Mouse (Mus musculus): ENCODE results near the gene Tmem259. TPM values are rescaled to one million over a fixed set of nuclear protein-coding genes. Genes with fewer than 3 reads are reported as not detected.

Tmem259 gene
- polyA plus RNA-seq, 1 experiment = 102 TPM

GRCm38 (mm10) chr10:79979401-79980155 lies 4.6 kb downstream of the Tmem259 start:
- no peaks in the 10 kb centered on the region for H3K27me3 ChIP-seq (ENCODE audit: control insufficient read depth, insufficient read depth, insufficient read length)
- peaks cover 42% of the 10 kb centered on the region for H3K36me3 ChIP-seq (ENCODE audit: control insufficient read depth, insufficient read depth)
- H3K79me3 ChIP-seq (ENCODE audit: low read depth) = peaks cover 38% of the 10 kb centered on the region
- TF ChIP-seq MYOG (IDR thresholded peaks at IDR 0.05; ENCODE audit: control insufficient read depth, extremely low read depth, insufficient read length) = no peak
- TF ChIP-seq USF1 (IDR thresholded peaks at IDR 0.05; ENCODE audit: low read depth) = no peak
- no peak for TF ChIP-seq MAX (IDR thresholded peaks at IDR 0.05)
- TF ChIP-seq MYOD1 (IDR thresholded peaks at IDR 0.05; ENCODE audit: control insufficient read depth, insufficient read length, low read depth) = no peak
- TF ChIP-seq CTCF (IDR thresholded peaks at IDR 0.05; ENCODE audit: control insufficient read depth, insufficient read depth, insufficient read length) = no peak
- TF ChIP-seq FOSL1 (IDR thresholded peaks at IDR 0.05; ENCODE audit: insufficient read depth, low read length, poor library complexity, severe bottlenecking) = no peak
- no peak for TF ChIP-seq CEBPB (IDR thresholded peaks at IDR 0.05; ENCODE audit: low read depth)
- H3K4me3 ChIP-seq (ENCODE audit: insufficient read depth, poor library complexity, severe bottlenecking) = no peak overlapping the region
- no peak overlapping the region for H3ac ChIP-seq (ENCODE audit: control insufficient read depth, insufficient read length, low read depth)
- H3K79me2 ChIP-seq (ENCODE audit: control insufficient read depth, insufficient read depth) = peaks cover 52% of the 10 kb centered on the region

GRCm38 (mm10) chr10:79978061-79978460 lies 6.1 kb downstream of the Tmem259 start:
- Histone ChIP-seq H3ac (ENCODE audit: control insufficient read depth, insufficient read length, low read depth) (no peak overlapping the region), H3K27me3 (ENCODE audit: control insufficient read depth, insufficient read depth, insufficient read length) (no peaks in the 10 kb centered on the region), H3K4me3 (ENCODE audit: insufficient read depth, poor library complexity, severe bottlenecking) (no peak overlapping the region), H3K36me3 (ENCODE audit: control insufficient read depth, insufficient read depth) (peaks cover 42% of the 10 kb centered on the region), H3K79me2 (ENCODE audit: control insufficient read depth, insufficient read depth) (peaks cover 43% of the 10 kb centered on the region), H3K79me3 (ENCODE audit: low read depth) (peaks cover 30% of the 10 kb centered on the region)
- no peak for TF ChIP-seq CEBPB (IDR thresholded peaks at IDR 0.05; ENCODE audit: low read depth)
- no peak for TF ChIP-seq USF1 (IDR thresholded peaks at IDR 0.05; ENCODE audit: low read depth)
- no peak for TF ChIP-seq MAX (IDR thresholded peaks at IDR 0.05)
- TF ChIP-seq FOSL1 (IDR thresholded peaks at IDR 0.05; ENCODE audit: insufficient read depth, low read length, poor library complexity, severe bottlenecking) = no peak
- no peak for TF ChIP-seq MYOG (IDR thresholded peaks at IDR 0.05; ENCODE audit: control insufficient read depth, extremely low read depth, insufficient read length)
- TF ChIP-seq MYOD1 (IDR thresholded peaks at IDR 0.05; ENCODE audit: control insufficient read depth, insufficient read length, low read depth) = no peak
- no peak for TF ChIP-seq CTCF (IDR thresholded peaks at IDR 0.05; ENCODE audit: control insufficient read depth, insufficient read depth, insufficient read length)

GRCm38 (mm10) chr10:79977324-79977723 lies 6.8 kb downstream of the Tmem259 start:
- peaks cover 42% of the 10 kb centered on the region for H3K36me3 ChIP-seq (ENCODE audit: control insufficient read depth, insufficient read depth)
- TF ChIP-seq MYOD1 (IDR thresholded peaks at IDR 0.05; ENCODE audit: control insufficient read depth, insufficient read length, low read depth) (no peak), CEBPB (IDR thresholded peaks at IDR 0.05; ENCODE audit: low read depth) (no peak), CTCF (IDR thresholded peaks at IDR 0.05; ENCODE audit: control insufficient read depth, insufficient read depth, insufficient read length) (no peak), FOSL1 (IDR thresholded peaks at IDR 0.05; ENCODE audit: insufficient read depth, low read length, poor library complexity, severe bottlenecking) (no peak), USF1 (IDR thresholded peaks at IDR 0.05; ENCODE audit: low read depth) (no peak), MYOG (IDR thresholded peaks at IDR 0.05; ENCODE audit: control insufficient read depth, extremely low read depth, insufficient read length) (no peak), MAX (IDR thresholded peaks at IDR 0.05) (no peak)
- H3K27me3 ChIP-seq (ENCODE audit: control insufficient read depth, insufficient read depth, insufficient read length) = no peaks in the 10 kb centered on the region
- peaks cover 35% of the 10 kb centered on the region for H3K79me2 ChIP-seq (ENCODE audit: control insufficient read depth, insufficient read depth)
- no peak overlapping the region for H3ac ChIP-seq (ENCODE audit: control insufficient read depth, insufficient read length, low read depth)
- H3K4me3 ChIP-seq (ENCODE audit: insufficient read depth, poor library complexity, severe bottlenecking) = no peak overlapping the region
- peaks cover 23% of the 10 kb centered on the region for H3K79me3 ChIP-seq (ENCODE audit: low read depth)

- no peak for TF ChIP-seq CEBPB (IDR thresholded peaks at IDR 0.05; ENCODE audit: low read depth)
- no peak for TF ChIP-seq CTCF (IDR thresholded peaks at IDR 0.05; ENCODE audit: control insufficient read depth, insufficient read depth, insufficient read length)
- TF ChIP-seq MAX (IDR thresholded peaks at IDR 0.05) = no peak
- no peak for TF ChIP-seq MYOG (IDR thresholded peaks at IDR 0.05; ENCODE audit: control insufficient read depth, extremely low read depth, insufficient read length)
- TF ChIP-seq MYOD1 (IDR thresholded peaks at IDR 0.05; ENCODE audit: control insufficient read depth, insufficient read length, low read depth) = no peak
- TF ChIP-seq USF1 (IDR thresholded peaks at IDR 0.05; ENCODE audit: low read depth) = no peak
- TF ChIP-seq FOSL1 (IDR thresholded peaks at IDR 0.05; ENCODE audit: insufficient read depth, low read length, poor library complexity, severe bottlenecking) = no peak
- Histone ChIP-seq H3K27me3 (ENCODE audit: control insufficient read depth, insufficient read depth, insufficient read length) (no peaks in the 10 kb centered on the region), H3K79me3 (ENCODE audit: low read depth) (peaks cover 18% of the 10 kb centered on the region), H3K36me3 (ENCODE audit: control insufficient read depth, insufficient read depth) (peaks cover 42% of the 10 kb centered on the region), H3K4me3 (ENCODE audit: insufficient read depth, poor library complexity, severe bottlenecking) (no peak overlapping the region), H3K79me2 (ENCODE audit: control insufficient read depth, insufficient read depth) (peaks cover 29% of the 10 kb centered on the region), H3ac (ENCODE audit: control insufficient read depth, insufficient read length, low read depth) (no peak overlapping the region)
Observed at GRCm38 (mm10) chr10:79976722-79977107, 7.4 kb downstream of the Tmem259 start.

- Histone ChIP-seq H3ac (ENCODE audit: control insufficient read depth, insufficient read length, low read depth) (no peak overlapping the region), H3K4me3 (ENCODE audit: insufficient read depth, poor library complexity, severe bottlenecking) (no peak overlapping the region), H3K36me3 (ENCODE audit: control insufficient read depth, insufficient read depth) (peaks cover 42% of the 10 kb centered on the region), H3K27me3 (ENCODE audit: control insufficient read depth, insufficient read depth, insufficient read length) (no peaks in the 10 kb centered on the region), H3K79me3 (ENCODE audit: low read depth) (peaks cover 13% of the 10 kb centered on the region), H3K79me2 (ENCODE audit: control insufficient read depth, insufficient read depth) (peaks cover 24% of the 10 kb centered on the region)
- TF ChIP-seq CEBPB (IDR thresholded peaks at IDR 0.05; ENCODE audit: low read depth) (no peak), MYOD1 (IDR thresholded peaks at IDR 0.05; ENCODE audit: control insufficient read depth, insufficient read length, low read depth) (no peak), MYOG (IDR thresholded peaks at IDR 0.05; ENCODE audit: control insufficient read depth, extremely low read depth, insufficient read length) (no peak), MAX (IDR thresholded peaks at IDR 0.05) (no peak), FOSL1 (IDR thresholded peaks at IDR 0.05; ENCODE audit: insufficient read depth, low read length, poor library complexity, severe bottlenecking) (no peak), USF1 (IDR thresholded peaks at IDR 0.05; ENCODE audit: low read depth) (no peak), CTCF (IDR thresholded peaks at IDR 0.05; ENCODE audit: control insufficient read depth, insufficient read depth, insufficient read length) (no peak)
Observed at GRCm38 (mm10) chr10:79976071-79976721, 7.9 kb downstream of the Tmem259 start.

Measured in C2C12 (cell line).